Mouse (Mus musculus): Measurements from ENCODE around the gene D630045J12Rik. TPM values are rescaled to one million over a fixed set of nuclear protein-coding genes. Genes with fewer than 3 reads are reported as not detected.

The D630045J12Rik gene
- total and polyA plus RNA-seq, 2 experiments from 2014 or later, result 9.7 to 42.5 TPM

DNA sequence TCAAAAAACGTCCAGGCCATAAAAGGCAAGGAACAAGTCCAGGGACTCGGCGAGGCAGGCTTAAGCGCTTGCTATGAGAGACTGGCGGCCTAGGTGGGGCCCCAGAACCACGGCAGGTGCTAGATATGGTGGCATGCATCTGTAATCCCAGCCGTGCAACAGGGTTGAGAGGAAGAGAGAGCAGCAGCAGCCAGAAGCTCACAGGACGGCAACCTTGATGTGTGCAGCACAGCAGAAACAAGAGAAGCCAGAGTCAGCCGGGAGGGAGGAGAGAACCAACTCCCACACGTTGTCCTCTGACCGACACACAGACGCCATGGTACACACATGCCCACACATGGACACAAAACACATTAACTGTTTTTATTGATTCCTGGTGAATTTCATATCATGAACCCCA lies 51.0 kb downstream of the D630045J12Rik start:
- no peaks in the 10 kb centered on the region for H3K36me3 ChIP-seq (ENCODE audit: insufficient read depth, low read length)
- no peaks in the 10 kb centered on the region for H3K4me1 ChIP-seq (ENCODE audit: insufficient read depth, low read length)
- H3K27ac ChIP-seq (ENCODE audit: low read depth, low read length), result no peak overlapping the region
- ATAC-seq (ENCODE audit: low FRiP score) (no peak), DNase-seq (ENCODE audit: low spot score) (no peak)
- no peak overlapping the region for H3K4me2 ChIP-seq (ENCODE audit: low read depth, low read length, poor library complexity, severe bottlenecking)
- no peak overlapping the region for H3K9ac ChIP-seq (replicated peaks; ENCODE audit: low read length, poor library complexity, severe bottlenecking)
- H3K9me3 ChIP-seq (ENCODE audit: low read length), result no peaks in the 10 kb centered on the region
- TF ChIP-seq CTCF (IDR thresholded peaks at IDR 0.05), result no peak
- H3K27me3 ChIP-seq (ENCODE audit: insufficient read depth, low read length), result no peaks in the 10 kb centered on the region
- H3K4me3 ChIP-seq (ENCODE audit: low read depth, low read length), result no peak overlapping the region
- WGBS, result 89% methylated on average over 12 of the region's 12 CpGs

DNA sequence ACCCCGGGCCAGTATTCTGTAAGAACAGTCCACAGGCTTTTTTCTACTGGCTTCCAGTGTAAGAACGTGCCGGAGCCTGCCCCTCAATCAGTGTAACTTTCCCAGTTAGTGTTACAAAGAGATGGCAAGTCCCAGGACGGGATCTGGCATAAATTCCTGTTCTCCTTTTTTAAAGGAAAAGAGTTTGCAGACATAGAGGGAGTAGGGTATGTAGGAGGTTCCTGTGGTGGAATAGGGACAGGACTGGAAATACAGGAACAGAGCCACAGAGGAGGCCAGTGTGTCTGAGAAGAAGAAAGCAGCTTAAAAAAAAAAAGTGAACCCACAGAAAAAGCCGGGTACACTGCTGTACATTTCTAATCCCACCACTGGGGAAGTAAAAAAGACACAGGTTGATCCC lies 52.3 kb downstream of the D630045J12Rik start:
- 63% methylated on average over 5 of the region's 5 CpGs for WGBS
- TF ChIP-seq CTCF (IDR thresholded peaks at IDR 0.05), result no peak
- no peaks in the 10 kb centered on the region for H3K4me1 ChIP-seq (ENCODE audit: insufficient read depth, low read length)
- ATAC-seq (ENCODE audit: low FRiP score) (no peak), DNase-seq (ENCODE audit: low spot score) (no peak)
- no peaks in the 10 kb centered on the region for H3K9me3 ChIP-seq (ENCODE audit: low read length)
- H3K27me3 ChIP-seq (ENCODE audit: insufficient read depth, low read length), result no peaks in the 10 kb centered on the region
- no peak overlapping the region for H3K9ac ChIP-seq (replicated peaks; ENCODE audit: low read length, poor library complexity, severe bottlenecking)
- H3K4me3 ChIP-seq (ENCODE audit: low read depth, low read length), result no peak overlapping the region
- no peak overlapping the region for H3K27ac ChIP-seq (ENCODE audit: low read depth, low read length)
- no peaks in the 10 kb centered on the region for H3K36me3 ChIP-seq (ENCODE audit: insufficient read depth, low read length)
- no peak overlapping the region for H3K4me2 ChIP-seq (ENCODE audit: low read depth, low read length, poor library complexity, severe bottlenecking)

DNA sequence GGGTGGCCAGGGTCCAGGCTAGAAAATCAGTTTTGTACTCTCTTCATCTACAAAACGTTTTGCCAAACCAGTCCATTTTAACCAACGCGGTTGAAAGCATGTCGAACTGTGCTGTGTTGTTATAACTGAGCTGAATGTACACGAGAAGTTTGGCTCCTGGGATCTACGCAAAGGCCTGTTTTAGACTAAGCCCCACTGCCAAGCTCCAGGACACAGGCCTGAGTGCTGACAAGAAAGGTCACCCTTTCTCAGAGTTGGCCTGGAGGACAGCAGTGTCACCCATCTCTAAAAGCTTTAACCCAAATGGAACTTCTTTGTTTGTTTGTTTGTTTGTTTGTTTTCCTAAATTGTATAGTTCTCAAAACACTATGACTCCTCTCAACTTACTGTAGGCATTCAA lies 54.2 kb downstream of the D630045J12Rik start:
- no peak for TF ChIP-seq CTCF (IDR thresholded peaks at IDR 0.05)
- no peak overlapping the region for H3K4me2 ChIP-seq (ENCODE audit: low read depth, low read length, poor library complexity, severe bottlenecking)
- H3K27me3 ChIP-seq (ENCODE audit: insufficient read depth, low read length), result no peaks in the 10 kb centered on the region
- H3K9ac ChIP-seq (replicated peaks; ENCODE audit: low read length, poor library complexity, severe bottlenecking), result no peak overlapping the region
- WGBS, result 92% methylated on average over 6 of the region's 6 CpGs
- DNase-seq (ENCODE audit: low spot score) (no peak), ATAC-seq (ENCODE audit: low FRiP score) (no peak)
- H3K4me3 ChIP-seq (ENCODE audit: low read depth, low read length), result no peak overlapping the region
- no peak overlapping the region for H3K27ac ChIP-seq (ENCODE audit: low read depth, low read length)
- no peaks in the 10 kb centered on the region for H3K4me1 ChIP-seq (ENCODE audit: insufficient read depth, low read length)
- H3K9me3 ChIP-seq (ENCODE audit: low read length), result no peaks in the 10 kb centered on the region
- peaks cover 15% of the 10 kb centered on the region for H3K36me3 ChIP-seq (ENCODE audit: insufficient read depth, low read length)

GRCm38 (mm10) chr6:38198727-38199126 lies 55.1 kb downstream of the D630045J12Rik start:
- no peak overlapping the region for H3K4me3 ChIP-seq (ENCODE audit: low read depth, low read length)
- TF ChIP-seq CTCF (IDR thresholded peaks at IDR 0.05), result no peak
- no peaks in the 10 kb centered on the region for H3K4me1 ChIP-seq (ENCODE audit: insufficient read depth, low read length)
- no peaks in the 10 kb centered on the region for H3K9me3 ChIP-seq (ENCODE audit: low read length)
- H3K36me3 ChIP-seq (ENCODE audit: insufficient read depth, low read length), result peaks cover 20% of the 10 kb centered on the region
- 89% methylated on average over 1 of the region's 1 CpGs for WGBS
- no peak overlapping the region for H3K27ac ChIP-seq (ENCODE audit: low read depth, low read length)
- H3K4me2 ChIP-seq (ENCODE audit: low read depth, low read length, poor library complexity, severe bottlenecking), result no peak overlapping the region
- ATAC-seq (ENCODE audit: low FRiP score), result no peak
- no peak for DNase-seq (ENCODE audit: low spot score)
- H3K9ac ChIP-seq (replicated peaks; ENCODE audit: low read length, poor library complexity, severe bottlenecking), result no peak overlapping the region
- H3K27me3 ChIP-seq (ENCODE audit: insufficient read depth, low read length), result no peaks in the 10 kb centered on the region

DNA sequence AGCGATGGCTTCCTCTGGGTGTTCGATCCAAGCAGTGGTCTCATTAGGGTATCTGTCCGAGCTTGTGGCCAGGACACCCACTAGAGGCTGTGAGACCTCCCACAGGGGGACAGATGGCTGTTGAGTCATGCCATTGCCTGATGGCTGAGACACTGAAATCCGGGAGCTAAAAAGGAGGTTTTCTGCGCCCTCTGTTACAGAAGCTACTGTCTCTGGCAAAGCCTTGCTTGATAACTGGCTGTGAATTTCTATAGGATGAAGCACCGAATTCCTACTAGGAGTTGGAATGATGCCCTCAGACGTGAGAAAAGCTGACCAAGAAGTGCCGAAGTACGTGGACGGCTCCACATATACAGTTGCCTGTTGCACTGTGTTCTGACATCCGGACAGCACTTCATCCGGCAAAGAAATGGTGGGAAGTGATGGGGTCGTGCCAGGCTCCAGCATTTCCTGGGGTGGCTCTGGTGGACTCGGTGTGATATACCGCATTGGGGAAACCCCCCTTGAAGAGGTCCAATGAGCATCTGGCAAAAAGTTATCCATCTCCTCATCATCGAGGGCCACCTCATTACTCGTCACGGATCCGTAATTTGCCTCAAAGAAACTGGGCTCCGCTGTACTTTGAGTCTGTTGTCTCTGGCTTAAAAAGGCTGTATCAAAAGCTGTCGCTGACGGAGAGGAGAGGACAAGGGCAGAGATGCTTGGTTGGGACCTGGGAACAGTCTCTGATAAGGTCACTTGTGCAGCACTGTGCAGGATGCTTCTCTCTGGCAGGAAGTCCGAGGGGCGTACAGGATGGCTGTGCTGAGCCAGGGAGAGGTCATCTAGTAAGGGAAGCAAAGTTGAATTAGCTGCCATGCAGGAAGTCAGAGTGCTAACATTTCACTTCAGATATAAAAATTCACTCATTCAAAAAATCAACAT lies 57.3 kb downstream of the D630045J12Rik start:
- no peaks in the 10 kb centered on the region for H3K9me3 ChIP-seq (ENCODE audit: low read length)
- no peak for TF ChIP-seq CTCF (IDR thresholded peaks at IDR 0.05)
- WGBS, result 92% methylated on average over 24 of the region's 24 CpGs
- no peak overlapping the region for H3K27ac ChIP-seq (ENCODE audit: low read depth, low read length)
- DNase-seq (ENCODE audit: low spot score), result no peak
- H3K9ac ChIP-seq (replicated peaks; ENCODE audit: low read length, poor library complexity, severe bottlenecking), result no peak overlapping the region
- no peak overlapping the region for H3K4me3 ChIP-seq (ENCODE audit: low read depth, low read length)
- no peak overlapping the region for H3K4me2 ChIP-seq (ENCODE audit: low read depth, low read length, poor library complexity, severe bottlenecking)
- no peaks in the 10 kb centered on the region for H3K4me1 ChIP-seq (ENCODE audit: insufficient read depth, low read length)
- H3K36me3 ChIP-seq (ENCODE audit: insufficient read depth, low read length), result peaks cover 23% of the 10 kb centered on the region
- no peaks in the 10 kb centered on the region for H3K27me3 ChIP-seq (ENCODE audit: insufficient read depth, low read length)
- ATAC-seq (ENCODE audit: low FRiP score), result no peak

- Histone ChIP-seq H3K27me3 (ENCODE audit: insufficient read depth, low read length) (no peaks in the 10 kb centered on the region), H3K36me3 (ENCODE audit: insufficient read depth, low read length) (peaks cover 23% of the 10 kb centered on the region), H3K4me2 (ENCODE audit: low read depth, low read length, poor library complexity, severe bottlenecking) (no peak overlapping the region), H3K9me3 (ENCODE audit: low read length) (no peaks in the 10 kb centered on the region), H3K4me1 (ENCODE audit: insufficient read depth, low read length) (no peaks in the 10 kb centered on the region), H3K4me3 (ENCODE audit: low read depth, low read length) (no peak overlapping the region), H3K27ac (ENCODE audit: low read depth, low read length) (no peak overlapping the region), H3K9ac (replicated peaks; ENCODE audit: low read length, poor library complexity, severe bottlenecking) (no peak overlapping the region)
- TF ChIP-seq CTCF (IDR thresholded peaks at IDR 0.05), result no peak
- no peak for DNase-seq (ENCODE audit: low spot score)
- no peak for ATAC-seq (ENCODE audit: low FRiP score)
- 86% methylated on average over 10 of the region's 10 CpGs for WGBS
Observed at GRCm38 (mm10) chr6:38195306-38195705, 58.5 kb downstream of the D630045J12Rik start.

All from midbrain, postnatal 0 days (tissue).